Mouse (Mus musculus): ENCODE measurements around the gene Myo18a. TPM values are rescaled to one million over a fixed set of nuclear protein-coding genes. Genes with fewer than 3 reads are reported as not detected.

Myo18a gene
- polyA plus RNA-seq, 1 experiment from 2014 or later = 96.7 TPM

- Histone ChIP-seq H3K4me3 (ENCODE audit: low read depth, low read length) (no peak overlapping the region), H3K27me3 (ENCODE audit: control insufficient read depth, insufficient read depth, low read length) (no peaks in the 10 kb centered on the region), H3K9ac (ENCODE audit: low read depth, low read length) (no peak overlapping the region), H3K27ac (ENCODE audit: low read depth, low read length) (no peak overlapping the region), H3K9me3 (replicated peaks; ENCODE audit: control insufficient read depth, low read length) (no peaks in the 10 kb centered on the region), H3K36me3 (ENCODE audit: control insufficient read depth, insufficient read depth, low read length) (peaks cover 41% of the 10 kb centered on the region), H3K4me1 (ENCODE audit: control insufficient read depth, insufficient read depth, low read length) (peaks cover 6% of the 10 kb centered on the region; the same call in 1 of the 2 replicates), H3K4me2 (no peak overlapping the region)
- no peak for ATAC-seq (replicated peaks; ENCODE audit: insufficient number of reproducible peaks, low FRiP score, low TSS enrichment)
- WGBS (ENCODE audit: insufficient replicate concordance) = 82% methylated on average over 23 of the region's 23 CpGs
These were observed 66.2 kb downstream of the Myo18a start for GRCm38 (mm10) chr11:77829043-77829841.

- no peak overlapping the region for H3K9ac ChIP-seq (ENCODE audit: low read depth, low read length)
- no peak overlapping the region for H3K4me2 ChIP-seq
- H3K4me1 ChIP-seq (ENCODE audit: control insufficient read depth, insufficient read depth, low read length) = peaks cover 6% of the 10 kb centered on the region; the same call in 1 of the 2 replicates
- H3K27me3 ChIP-seq (ENCODE audit: control insufficient read depth, insufficient read depth, low read length) = no peaks in the 10 kb centered on the region
- WGBS (ENCODE audit: insufficient replicate concordance) = 62% methylated on average over 7 of the region's 7 CpGs
- H3K27ac ChIP-seq (ENCODE audit: low read depth, low read length) = no peak overlapping the region
- H3K9me3 ChIP-seq (replicated peaks; ENCODE audit: control insufficient read depth, low read length) = no peaks in the 10 kb centered on the region
- H3K4me3 ChIP-seq (ENCODE audit: low read depth, low read length) = no peak overlapping the region
- no peak for ATAC-seq (replicated peaks; ENCODE audit: insufficient number of reproducible peaks, low FRiP score, low TSS enrichment)
- H3K36me3 ChIP-seq (ENCODE audit: control insufficient read depth, insufficient read depth, low read length) = peaks cover 42% of the 10 kb centered on the region
These were observed 67.8 kb downstream of the Myo18a start for GRCm38 (mm10) chr11:77830875-77831274.

- H3K4me3 ChIP-seq (ENCODE audit: low read depth, low read length) = no peak overlapping the region
- no peak for ATAC-seq (replicated peaks; ENCODE audit: insufficient number of reproducible peaks, low FRiP score, low TSS enrichment)
- H3K27ac ChIP-seq (ENCODE audit: low read depth, low read length) = no peak overlapping the region
- H3K4me1 ChIP-seq (ENCODE audit: control insufficient read depth, insufficient read depth, low read length) = peaks cover 13% of the 10 kb centered on the region
- peaks cover 41% of the 10 kb centered on the region for H3K36me3 ChIP-seq (ENCODE audit: control insufficient read depth, insufficient read depth, low read length)
- no peaks in the 10 kb centered on the region for H3K27me3 ChIP-seq (ENCODE audit: control insufficient read depth, insufficient read depth, low read length)
- no peaks in the 10 kb centered on the region for H3K9me3 ChIP-seq (replicated peaks; ENCODE audit: control insufficient read depth, low read length)
- H3K4me2 ChIP-seq = no peak overlapping the region
- no peak overlapping the region for H3K9ac ChIP-seq (ENCODE audit: low read depth, low read length)
- WGBS (ENCODE audit: insufficient replicate concordance) = 74% methylated on average over 4 of the region's 4 CpGs
These were observed 69.5 kb downstream of the Myo18a start for GRCm38 (mm10) chr11:77832541-77832940.

- Histone ChIP-seq H3K36me3 (ENCODE audit: control insufficient read depth, insufficient read depth, low read length) (peaks cover 25% of the 10 kb centered on the region), H3K9me3 (replicated peaks; ENCODE audit: control insufficient read depth, low read length) (no peaks in the 10 kb centered on the region), H3K4me2 (no peak overlapping the region), H3K27ac (ENCODE audit: low read depth, low read length) (no peak overlapping the region), H3K4me3 (ENCODE audit: low read depth, low read length) (no peak overlapping the region), H3K9ac (ENCODE audit: low read depth, low read length) (no peak overlapping the region), H3K27me3 (ENCODE audit: control insufficient read depth, insufficient read depth, low read length) (no peaks in the 10 kb centered on the region), H3K4me1 (ENCODE audit: control insufficient read depth, insufficient read depth, low read length) (peaks cover 13% of the 10 kb centered on the region)
- WGBS (ENCODE audit: insufficient replicate concordance) = 76% methylated on average over 3 of the region's 3 CpGs
- ATAC-seq (replicated peaks; ENCODE audit: insufficient number of reproducible peaks, low FRiP score, low TSS enrichment) = no peak
These were observed 72.1 kb downstream of the Myo18a start for GRCm38 (mm10) chr11:77835109-77835508.

GRCm38 (mm10) chr11:77836290-77836689, 73.2 kb downstream of the Myo18a start:
- 58% methylated on average over 5 of the region's 5 CpGs for WGBS (ENCODE audit: insufficient replicate concordance)
- H3K4me3 ChIP-seq (ENCODE audit: low read depth, low read length) = no peak overlapping the region
- peak overlapping the region; percentile 68 for H3K27ac ChIP-seq (ENCODE audit: low read depth, low read length)
- H3K36me3 ChIP-seq (ENCODE audit: control insufficient read depth, insufficient read depth, low read length) = peaks cover 32% of the 10 kb centered on the region
- H3K27me3 ChIP-seq (ENCODE audit: control insufficient read depth, insufficient read depth, low read length) = no peaks in the 10 kb centered on the region
- no peak overlapping the region for H3K4me2 ChIP-seq
- no peak overlapping the region for H3K9ac ChIP-seq (ENCODE audit: low read depth, low read length)
- H3K4me1 ChIP-seq (ENCODE audit: control insufficient read depth, insufficient read depth, low read length) = peaks cover 13% of the 10 kb centered on the region
- no peak for ATAC-seq (replicated peaks; ENCODE audit: insufficient number of reproducible peaks, low FRiP score, low TSS enrichment)
- no peaks in the 10 kb centered on the region for H3K9me3 ChIP-seq (replicated peaks; ENCODE audit: control insufficient read depth, low read length)

- Histone ChIP-seq H3K9ac (ENCODE audit: low read depth, low read length) (no peak overlapping the region), H3K27ac (ENCODE audit: low read depth, low read length) (peak overlapping the region; percentile 68), H3K27me3 (ENCODE audit: control insufficient read depth, insufficient read depth, low read length) (no peaks in the 10 kb centered on the region), H3K4me3 (ENCODE audit: low read depth, low read length) (no peak overlapping the region), H3K9me3 (replicated peaks; ENCODE audit: control insufficient read depth, low read length) (no peaks in the 10 kb centered on the region), H3K4me1 (ENCODE audit: control insufficient read depth, insufficient read depth, low read length) (peaks cover 13% of the 10 kb centered on the region), H3K4me2 (no peak overlapping the region; the same call in 1 of the 2 replicates), H3K36me3 (ENCODE audit: control insufficient read depth, insufficient read depth, low read length) (peaks cover 35% of the 10 kb centered on the region)
- ATAC-seq (replicated peaks; ENCODE audit: insufficient number of reproducible peaks, low FRiP score, low TSS enrichment) = no peak
- WGBS (ENCODE audit: insufficient replicate concordance) = 61% methylated on average over 4 of the region's 4 CpGs
These were observed 73.7 kb downstream of the Myo18a start for GRCm38 (mm10) chr11:77836751-77837150.

- H3K27me3 ChIP-seq (ENCODE audit: control insufficient read depth, insufficient read depth, low read length) = no peaks in the 10 kb centered on the region
- H3K9ac ChIP-seq (ENCODE audit: low read depth, low read length) = no peak overlapping the region
- WGBS (ENCODE audit: insufficient replicate concordance) = 83% methylated on average over 5 of the region's 5 CpGs
- H3K36me3 ChIP-seq (ENCODE audit: control insufficient read depth, insufficient read depth, low read length) = peaks cover 40% of the 10 kb centered on the region
- H3K9me3 ChIP-seq (replicated peaks; ENCODE audit: control insufficient read depth, low read length) = no peaks in the 10 kb centered on the region
- H3K4me3 ChIP-seq (ENCODE audit: low read depth, low read length) = no peak overlapping the region
- no peak overlapping the region for H3K4me2 ChIP-seq
- no peak for ATAC-seq (replicated peaks; ENCODE audit: insufficient number of reproducible peaks, low FRiP score, low TSS enrichment)
- peaks cover 13% of the 10 kb centered on the region for H3K4me1 ChIP-seq (ENCODE audit: control insufficient read depth, insufficient read depth, low read length)
- no peak overlapping the region for H3K27ac ChIP-seq (ENCODE audit: low read depth, low read length)
These were observed 74.8 kb downstream of the Myo18a start for GRCm38 (mm10) chr11:77837856-77838255.

- peaks cover 41% of the 10 kb centered on the region for H3K36me3 ChIP-seq (ENCODE audit: control insufficient read depth, insufficient read depth, low read length)
- ATAC-seq (replicated peaks; ENCODE audit: insufficient number of reproducible peaks, low FRiP score, low TSS enrichment) = no peak
- no peaks in the 10 kb centered on the region for H3K27me3 ChIP-seq (ENCODE audit: control insufficient read depth, insufficient read depth, low read length)
- no peaks in the 10 kb centered on the region for H3K9me3 ChIP-seq (replicated peaks; ENCODE audit: control insufficient read depth, low read length)
- peaks cover 13% of the 10 kb centered on the region for H3K4me1 ChIP-seq (ENCODE audit: control insufficient read depth, insufficient read depth, low read length)
- 79% methylated on average over 16 of the region's 16 CpGs for WGBS (ENCODE audit: insufficient replicate concordance)
- no peak overlapping the region for H3K9ac ChIP-seq (ENCODE audit: low read depth, low read length)
- H3K27ac ChIP-seq (ENCODE audit: low read depth, low read length) = no peak overlapping the region
- H3K4me3 ChIP-seq (ENCODE audit: low read depth, low read length) = no peak overlapping the region
- H3K4me2 ChIP-seq = no peak overlapping the region
These were observed 77.6 kb downstream of the Myo18a start for GRCm38 (mm10) chr11:77840523-77841245.

Data from heart, embryonic 11.5 days (tissue).